Mouse (Mus musculus) neural tube, embryonic 15.5 days (tissue): ENCODE results near the gene Drc1. TPM values are rescaled to one million over a fixed set of nuclear protein-coding genes. Genes with fewer than 3 reads are reported as not detected.

Experiments
- ATAC-seq: fragments of 200-750 bp; cut with Nextera tagmentation; 2 replicates; pipeline ENCODE4 v1.8.0; 2017; ENCODE audit warnings: mild to moderate bottlenecking, moderate TSS enrichment, moderate library complexity; ENCODE audit not compliant: low FRiP score
- H3K27ac ChIP-seq: fragments of 300-500 bp; sonication (generic); replicated peaks from 2 replicates; pipeline ENCODE4 v1.5.1; 2015; ENCODE audit warnings: mild to moderate bottlenecking, inconsistent platforms
- H3K27me3 ChIP-seq: fragments of 300-500 bp; sonication (generic); replicated peaks from 2 replicates; pipeline ENCODE4 v1.6.1; 2015; ENCODE audit warnings: inconsistent platforms
- H3K36me3 ChIP-seq: fragments of 300-500 bp; sonication (generic); 2 replicates; pipeline ENCODE4 v1.6.1; 2015; ENCODE audit warnings: inconsistent platforms
- H3K4me1 ChIP-seq: fragments of 300-500 bp; sonication (generic); 2 replicates; pipeline ENCODE4 v1.6.1; 2015; ENCODE audit warnings: inconsistent platforms
- H3K4me2 ChIP-seq: fragments of 300-500 bp; sonication (generic); 2 replicates; pipeline ENCODE4 v1.6.1; 2015; ENCODE audit warnings: inconsistent platforms, mild to moderate bottlenecking, moderate library complexity
- H3K4me3 ChIP-seq: fragments of 300-500 bp; sonication (generic); replicated peaks from 2 replicates; pipeline ENCODE4 v1.5.1; 2015; ENCODE audit warnings: mild to moderate bottlenecking, inconsistent platforms
- H3K9ac ChIP-seq: fragments of 300-500 bp; sonication (generic); replicated peaks from 2 replicates; pipeline ENCODE4 v1.6.1; 2015; ENCODE audit warnings: mild to moderate bottlenecking, inconsistent platforms
- H3K9me3 ChIP-seq: fragments of 300-500 bp; sonication (generic); replicated peaks from 2 replicates; pipeline ENCODE4 v1.6.1; 2016; ENCODE audit warnings: inconsistent platforms
- WGBS: fragments of 180-500 bp; shearing (Covaris S2); methylation state at CpG from one replicate; pipeline ENCODE4 v1.1.7; 2015; ENCODE audit warnings: mixed read lengths; 5-methylcytosine and 5-hydroxymethylcytosine counted together
- polyA plus RNA-seq: library from polyadenylated mRNA; unstranded; fragments of >200 nt; fragmentation: Nextera tagmentation; extraction: Ambion mirVana; gene quantifications from 2 replicates; pipeline ENCODE4 v1.2.1, GENCODE M21; 2015

The Drc1 gene
- polyA plus RNA-seq, 1 experiment from 2014 or later: 4.1 TPM

GRCm38 (mm10) chr5:30340815-30341214 lies 59.6 kb downstream of the Drc1 start:
- no peak overlapping the region for H3K4me3 ChIP-seq
- no peak for ATAC-seq
- 75% methylated on average over 5 of the region's 5 CpGs for WGBS
- no peak overlapping the region for H3K27ac ChIP-seq
- no peaks in the 10 kb centered on the region for H3K36me3 ChIP-seq
- H3K9me3 ChIP-seq: no peaks in the 10 kb centered on the region
- H3K9ac ChIP-seq: no peak overlapping the region
- H3K4me2 ChIP-seq: no peak overlapping the region
- peaks cover 11% of the 10 kb centered on the region; the same call in 1 of the 2 replicates for H3K27me3 ChIP-seq
- H3K4me1 ChIP-seq: peaks cover 10% of the 10 kb centered on the region

- no peak overlapping the region for H3K9ac ChIP-seq
- WGBS: 84% methylated on average over 11 of the region's 11 CpGs
- ATAC-seq: no peak
- no peak overlapping the region for H3K4me3 ChIP-seq
- H3K4me1 ChIP-seq: peaks cover 10% of the 10 kb centered on the region
- no peaks in the 10 kb centered on the region for H3K9me3 ChIP-seq
- peaks cover 11% of the 10 kb centered on the region; the same call in 1 of the 2 replicates for H3K27me3 ChIP-seq
- no peaks in the 10 kb centered on the region for H3K36me3 ChIP-seq
- H3K4me2 ChIP-seq: no peak overlapping the region
- H3K27ac ChIP-seq: no peak overlapping the region
Observed at GRCm38 (mm10) chr5:30341601-30342365, 60.6 kb downstream of the Drc1 start.

GRCm38 (mm10) chr5:30342601-30343015 lies 61.4 kb downstream of the Drc1 start:
- Histone ChIP-seq H3K27ac (no peak overlapping the region), H3K4me1 (peaks cover 10% of the 10 kb centered on the region), H3K9ac (0 out of 2 replicates have a peak overlapping the region, but pooled peaks have one; percentile 5), H3K27me3 (peaks cover 11% of the 10 kb centered on the region; the same call in 1 of the 2 replicates), H3K9me3 (no peaks in the 10 kb centered on the region), H3K4me2 (peak overlapping the region; percentile 55), H3K36me3 (no peaks in the 10 kb centered on the region), H3K4me3 (peak overlapping the region; percentile 20)
- WGBS: 10% methylated on average over 17 of the region's 17 CpGs
- ATAC-seq: peak; percentile 61; the same call in 1 of the 2 replicates

GRCm38 (mm10) chr5:30343107-30343506 lies 61.9 kb downstream of the Drc1 start:
- Histone ChIP-seq H3K27me3 (peaks cover 11% of the 10 kb centered on the region; the same call in 1 of the 2 replicates), H3K4me3 (peak overlapping the region; percentile 20), H3K27ac (no peak overlapping the region), H3K9ac (0 out of 2 replicates have a peak overlapping the region, but pooled peaks have one; percentile 5), H3K4me2 (peak overlapping the region; percentile 55), H3K4me1 (peaks cover 10% of the 10 kb centered on the region), H3K9me3 (no peaks in the 10 kb centered on the region), H3K36me3 (no peaks in the 10 kb centered on the region)
- WGBS: 3% methylated on average over 9 of the region's 9 CpGs
- peak; percentile 81 for ATAC-seq

GRCm38 (mm10) chr5:30343886-30344285 lies 62.7 kb downstream of the Drc1 start:
- ATAC-seq: no peak
- H3K9me3 ChIP-seq: no peaks in the 10 kb centered on the region
- no peak overlapping the region for H3K9ac ChIP-seq
- no peaks in the 10 kb centered on the region for H3K36me3 ChIP-seq
- H3K27ac ChIP-seq: no peak overlapping the region
- WGBS: 78% methylated on average over 5 of the region's 5 CpGs
- no peak overlapping the region for H3K4me2 ChIP-seq
- H3K27me3 ChIP-seq: peaks cover 11% of the 10 kb centered on the region; the same call in 1 of the 2 replicates
- no peak overlapping the region for H3K4me3 ChIP-seq
- peaks cover 10% of the 10 kb centered on the region for H3K4me1 ChIP-seq

- Histone ChIP-seq H3K36me3 (no peaks in the 10 kb centered on the region), H3K4me2 (no peak overlapping the region), H3K27me3 (no peaks in the 10 kb centered on the region), H3K27ac (no peak overlapping the region), H3K4me3 (no peak overlapping the region), H3K9ac (no peak overlapping the region), H3K4me1 (no peaks in the 10 kb centered on the region), H3K9me3 (no peaks in the 10 kb centered on the region)
- 73% methylated on average over 3 of the region's 3 CpGs for WGBS
- ATAC-seq: no peak
Observed at GRCm38 (mm10) chr5:30353605-30354004, 72.4 kb downstream of the Drc1 start.

- no peak overlapping the region for H3K4me2 ChIP-seq
- H3K27me3 ChIP-seq: no peaks in the 10 kb centered on the region
- H3K9me3 ChIP-seq: no peaks in the 10 kb centered on the region
- no peaks in the 10 kb centered on the region for H3K4me1 ChIP-seq
- H3K27ac ChIP-seq: no peak overlapping the region
- no peak overlapping the region for H3K4me3 ChIP-seq
- no peak for ATAC-seq
- H3K9ac ChIP-seq: no peak overlapping the region
- WGBS: 86% methylated on average over 7 of the region's 7 CpGs
- H3K36me3 ChIP-seq: no peaks in the 10 kb centered on the region
Observed at GRCm38 (mm10) chr5:30355114-30355513, 73.9 kb downstream of the Drc1 start.

- H3K27ac ChIP-seq: no peak overlapping the region
- H3K36me3 ChIP-seq: no peaks in the 10 kb centered on the region
- WGBS: 87% methylated on average over 14 of the region's 14 CpGs
- H3K4me2 ChIP-seq: no peak overlapping the region
- no peaks in the 10 kb centered on the region for H3K4me1 ChIP-seq
- no peak for ATAC-seq
- no peaks in the 10 kb centered on the region for H3K9me3 ChIP-seq
- no peaks in the 10 kb centered on the region for H3K27me3 ChIP-seq
- no peak overlapping the region for H3K9ac ChIP-seq
- H3K4me3 ChIP-seq: no peak overlapping the region
Observed at GRCm38 (mm10) chr5:30355559-30356159, 74.5 kb downstream of the Drc1 start.

- Histone ChIP-seq H3K9me3 (no peaks in the 10 kb centered on the region), H3K4me2 (no peak overlapping the region), H3K36me3 (no peaks in the 10 kb centered on the region), H3K27ac (no peak overlapping the region), H3K27me3 (no peaks in the 10 kb centered on the region), H3K4me1 (no peaks in the 10 kb centered on the region), H3K4me3 (no peak overlapping the region), H3K9ac (no peak overlapping the region)
- ATAC-seq: no peak
- WGBS: 85% methylated on average over 7 of the region's 7 CpGs
Observed at GRCm38 (mm10) chr5:30356647-30357046, 75.5 kb downstream of the Drc1 start.

GRCm38 (mm10) chr5:30358436-30359099 lies 77.4 kb downstream of the Drc1 start:
- 92% methylated on average over 10 of the region's 10 CpGs for WGBS
- Histone ChIP-seq H3K27me3 (no peaks in the 10 kb centered on the region), H3K9ac (no peak overlapping the region), H3K4me2 (no peak overlapping the region), H3K9me3 (no peaks in the 10 kb centered on the region), H3K36me3 (no peaks in the 10 kb centered on the region), H3K4me1 (no peaks in the 10 kb centered on the region), H3K27ac (no peak overlapping the region), H3K4me3 (no peak overlapping the region)
- ATAC-seq: no peak

- 78% methylated on average over 8 of the region's 8 CpGs for WGBS
- no peaks in the 10 kb centered on the region for H3K27me3 ChIP-seq
- H3K4me2 ChIP-seq: no peak overlapping the region
- H3K4me1 ChIP-seq: no peaks in the 10 kb centered on the region
- no peaks in the 10 kb centered on the region for H3K9me3 ChIP-seq
- H3K36me3 ChIP-seq: no peaks in the 10 kb centered on the region
- H3K4me3 ChIP-seq: no peak overlapping the region
- no peak for ATAC-seq
- H3K9ac ChIP-seq: no peak overlapping the region
- H3K27ac ChIP-seq: no peak overlapping the region
Observed at GRCm38 (mm10) chr5:30367405-30367804, 86.2 kb downstream of the Drc1 start.
